29 mouse cellular contexts compared by ENCODE assay signal in the genomic region with DNA sequence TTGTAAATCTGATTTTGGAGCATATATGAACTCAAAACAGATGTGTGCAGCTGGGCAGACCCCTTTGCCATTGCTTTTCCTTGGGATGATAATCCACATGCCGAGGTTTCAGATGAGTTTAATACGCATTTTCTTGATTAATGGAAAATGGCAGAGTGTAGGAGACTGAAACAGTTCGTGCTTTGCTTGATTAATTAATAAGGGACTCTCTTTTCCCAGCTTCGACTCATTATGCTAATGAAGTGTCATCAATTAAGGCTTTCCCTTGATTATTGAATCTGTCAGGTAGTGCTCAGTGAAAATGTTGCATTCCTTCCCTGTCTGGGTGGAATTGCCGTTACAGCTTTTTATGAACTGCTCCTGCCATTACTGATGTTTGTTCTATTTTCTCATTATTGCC.
DNase-seq lines count a peak whose midpoint lies in the region; ATAC-seq lines count a peak whose summit lies in the region.
"Had no signal": no experiment of that assay in that cellular context is flagged by ENCODE, and none has a peak within 500 bp of the region (broad histone marks: within the 10 kb centered on the region; RNA-seq: fewer than 3 reads in every experiment).

No protein-coding gene starts in this region.

- no peaks in the 10 kb centered on the region for H3K4me1 ChIP-seq in midbrain, embryonic 13.5 days (replicated peaks)
- no peaks in the 10 kb centered on the region for H3K4me1 ChIP-seq in midbrain, embryonic 11.5 days (ENCODE audit: control insufficient read depth, insufficient read depth, low read length)
- H3K4me1 ChIP-seq in hindbrain, embryonic 14.5 days (replicated peaks; ENCODE audit: control insufficient read depth, insufficient read depth, low read length), result no peaks in the 10 kb centered on the region
- no peaks in the 10 kb centered on the region for H3K4me1 ChIP-seq in midbrain, embryonic 15.5 days
- H3K4me1 ChIP-seq: embryonic facial prominence, embryonic 10.5 days; heart, embryonic 13.5 days; limb, embryonic 13.5 days; liver, embryonic 12.5 days had no signal

- H3K4me2 ChIP-seq in midbrain, embryonic 13.5 days (replicated peaks), result no peak overlapping the region
- no peak overlapping the region for H3K4me2 ChIP-seq in midbrain, embryonic 11.5 days
- H3K4me2 ChIP-seq in hindbrain, embryonic 14.5 days (replicated peaks), result no peak overlapping the region
- H3K4me2 ChIP-seq in midbrain, embryonic 15.5 days, result no peak overlapping the region
- H3K4me2 ChIP-seq: heart, embryonic 13.5 days; limb, embryonic 13.5 days; liver, embryonic 12.5 days had no signal

- no peaks in the 10 kb centered on the region for H3K9me3 ChIP-seq in midbrain, embryonic 13.5 days
- H3K9me3 ChIP-seq in midbrain, embryonic 11.5 days (ENCODE audit: control insufficient read depth, low read length), result no peaks in the 10 kb centered on the region
- H3K9me3 ChIP-seq in hindbrain, embryonic 14.5 days (ENCODE audit: control insufficient read depth, low read length), result no peaks in the 10 kb centered on the region
- no peaks in the 10 kb centered on the region for H3K9me3 ChIP-seq in midbrain, embryonic 15.5 days
- H3K9me3 ChIP-seq: embryonic facial prominence, embryonic 10.5 days; G1E; heart, embryonic 13.5 days; limb, embryonic 13.5 days; liver, embryonic 12.5 days had no signal

- intact Hi-C loops in heart, postnatal 25 days (cut with DNase I), result no loop called here

- ATAC-seq in midbrain, embryonic 13.5 days, result 0 out of 2 replicates have a peak, but pooled peaks have one; percentile 27
- no peak for ATAC-seq in midbrain, embryonic 11.5 days (ENCODE audit: low FRiP score)
- ATAC-seq in hindbrain, embryonic 14.5 days (ENCODE audit: low FRiP score), result peak; percentile 88
- peak; percentile 66 for ATAC-seq in midbrain, embryonic 15.5 days (replicated peaks)
- ATAC-seq: activated CD4-positive, CD25-positive, alpha-beta regulatory T cell, adult 4 months; forebrain, postnatal 0 days; inflammation-experienced regulatory T-cells, adult 6 months; liver, embryonic 12.5 days had no signal

- no peak overlapping the region for H3K9ac ChIP-seq in midbrain, embryonic 13.5 days (replicated peaks)
- no peak overlapping the region for H3K9ac ChIP-seq in midbrain, embryonic 11.5 days (ENCODE audit: low read length)
- H3K9ac ChIP-seq in hindbrain, embryonic 14.5 days, result no peak overlapping the region
- H3K9ac ChIP-seq in midbrain, embryonic 15.5 days, result no peak overlapping the region
- H3K9ac ChIP-seq: forebrain, postnatal 0 days; heart, embryonic 13.5 days; limb, embryonic 13.5 days; liver, embryonic 12.5 days had no signal

- 0 out of 2 replicates have a peak overlapping the region, but pooled peaks have one; percentile 3 for H3K27ac ChIP-seq in midbrain, embryonic 13.5 days
- H3K27ac ChIP-seq in midbrain, embryonic 11.5 days (ENCODE audit: low read depth, low read length), result no peak overlapping the region
- peak overlapping the region; percentile 67 for H3K27ac ChIP-seq in hindbrain, embryonic 14.5 days
- no peak overlapping the region for H3K27ac ChIP-seq in midbrain, embryonic 15.5 days
- H3K27ac ChIP-seq: embryonic facial prominence, embryonic 10.5 days; heart, adult 2 months; heart, embryonic 13.5 days; limb, embryonic 13.5 days; liver, embryonic 12.5 days had no signal

- no peak for DNase-seq in midbrain, embryonic 11.5 days (ENCODE audit: low spot score, missing footprints)
- DNase-seq in hindbrain, embryonic 14.5 days (ENCODE audit: low spot score), result peak; percentile 71
- no peak for DNase-seq in heart, postnatal 25 days (ENCODE audit: low spot score)
- DNase-seq in ovary, adult 18-20 months (ENCODE audit: low spot score), result no peak
- no peak for DNase-seq in frontal cortex, postnatal 10 days (ENCODE audit: low spot score in 2 of 2)
- DNase-seq: adrenal gland, postnatal 14 days; B cell, adult 2 months; cerebellum, adult 11 months; cerebellum, adult 9-11 months; forebrain, postnatal 0 days; gastrocnemius, postnatal 36 days; heart, adult 2 months; heart, postnatal 14 days; kidney, adult 18-20 months; kidney, postnatal 4 days; layer of hippocampus, adult 9-11 months; lung, adult 2 months; lung, postnatal 14 days; right cerebral cortex, postnatal 14 days had no signal

- no peaks in the 10 kb centered on the region for H3K36me3 ChIP-seq in midbrain, embryonic 13.5 days
- no peaks in the 10 kb centered on the region for H3K36me3 ChIP-seq in midbrain, embryonic 11.5 days (ENCODE audit: control insufficient read depth, insufficient read depth, low read length)
- H3K36me3 ChIP-seq in hindbrain, embryonic 14.5 days (replicated peaks; ENCODE audit: control insufficient read depth, insufficient read depth), result no peaks in the 10 kb centered on the region
- H3K36me3 ChIP-seq in midbrain, embryonic 15.5 days (replicated peaks), result no peaks in the 10 kb centered on the region
- H3K36me3 ChIP-seq: embryonic facial prominence, embryonic 10.5 days; G1E; heart, embryonic 13.5 days; limb, embryonic 13.5 days; liver, embryonic 12.5 days had no signal

- H3K27me3 ChIP-seq in midbrain, embryonic 13.5 days, result no peaks in the 10 kb centered on the region
- no peaks in the 10 kb centered on the region for H3K27me3 ChIP-seq in midbrain, embryonic 11.5 days (ENCODE audit: control insufficient read depth, insufficient read depth, low read length)
- no peaks in the 10 kb centered on the region for H3K27me3 ChIP-seq in hindbrain, embryonic 14.5 days (ENCODE audit: control insufficient read depth, insufficient read depth, low read length)
- no peaks in the 10 kb centered on the region for H3K27me3 ChIP-seq in midbrain, embryonic 15.5 days (replicated peaks)
- H3K27me3 ChIP-seq: CH12.LX; heart, embryonic 13.5 days; limb, embryonic 13.5 days; liver, embryonic 12.5 days had no signal

- H3K4me3 ChIP-seq in midbrain, embryonic 13.5 days (replicated peaks), result no peak overlapping the region
- H3K4me3 ChIP-seq in midbrain, embryonic 11.5 days (ENCODE audit: low read depth, low read length), result no peak overlapping the region
- H3K4me3 ChIP-seq in hindbrain, embryonic 14.5 days (replicated peaks; ENCODE audit: low read length), result no peak overlapping the region
- H3K4me3 ChIP-seq in midbrain, embryonic 15.5 days, result no peak overlapping the region
- H3K4me3 ChIP-seq: embryonic facial prominence, embryonic 10.5 days; heart, adult 2 months; heart, embryonic 13.5 days; limb, embryonic 13.5 days; liver, embryonic 12.5 days had no signal

- WGBS in midbrain, embryonic 13.5 days, result 65% methylated on average over 5 of the region's 5 CpGs
- WGBS in midbrain, embryonic 11.5 days, result 81% methylated on average over 5 of the region's 5 CpGs
- WGBS in hindbrain, embryonic 14.5 days, result 48% methylated on average over 5 of the region's 5 CpGs
- WGBS in midbrain, embryonic 15.5 days, result 53% methylated on average over 5 of the region's 5 CpGs

Comparison
In these comparisons a context has a peak if more than half of its experiments do, and no peak if none do; other contexts are left out.
1. H3K27ac ChIP-seq: peak in midbrain, embryonic 13.5 days (single experiment) and hindbrain, embryonic 14.5 days (single experiment); none in midbrain, embryonic 11.5 days (single experiment) and midbrain, embryonic 15.5 days (single experiment).